Mouse (Mus musculus) layer of hippocampus, adult 9-11 months (tissue): Measurements from ENCODE around the gene Usp53.

ENCODE experiments used
- DNase-seq: peaks from one replicate; pipeline ENCODE4 v3.0.0; 2022

Gene Usp53

DNA sequence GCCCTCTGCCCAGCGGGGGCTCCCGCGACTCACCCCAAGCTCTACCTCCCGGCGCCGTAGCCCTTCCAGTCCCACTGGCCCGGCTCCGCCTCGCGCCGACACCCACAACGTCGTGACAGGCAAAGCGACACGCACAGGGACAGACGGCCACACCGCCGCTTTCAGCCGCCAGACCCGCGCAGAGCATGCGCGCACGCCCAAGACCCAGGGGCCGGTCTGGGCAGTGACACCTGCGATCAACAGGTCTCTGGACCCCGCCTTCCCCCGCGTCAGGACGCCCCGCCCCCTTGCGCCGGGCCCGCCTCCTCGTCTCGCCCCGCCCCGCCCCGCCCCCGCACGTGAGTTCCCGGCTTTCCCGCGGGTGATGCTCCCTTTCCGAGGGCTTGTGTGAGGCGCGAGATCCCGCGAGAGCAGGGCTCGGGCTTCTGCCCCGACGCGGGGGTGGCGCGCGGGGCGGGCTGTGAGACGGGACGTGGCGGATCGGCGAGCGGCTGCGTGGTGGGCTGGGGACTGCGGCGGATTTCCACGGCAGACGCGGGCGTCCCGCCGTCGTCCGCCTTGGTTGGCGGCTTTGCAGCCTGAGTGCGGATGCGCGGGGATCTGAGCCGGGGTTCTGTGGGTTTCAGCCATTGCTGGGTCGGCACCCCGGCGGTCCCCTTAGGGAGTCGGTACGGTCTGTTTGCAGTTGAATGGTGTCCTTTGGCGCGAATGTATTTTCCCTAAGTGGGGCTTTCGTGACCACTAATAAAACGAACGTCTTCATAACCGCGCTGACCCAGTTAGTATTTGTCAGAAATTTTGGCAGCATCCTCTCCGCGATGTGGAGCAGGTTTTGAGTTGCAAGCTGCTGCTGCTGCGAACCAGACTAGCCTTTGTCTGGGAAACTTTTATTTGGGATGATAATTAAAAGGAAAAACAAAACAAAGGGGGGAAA lies at the start of gene Usp53:
Gene Usp53 (minus strand): TSS at position 262 of the 934 bp plus-strand sequence.
- DNase-seq, result peak; percentile 96

DNA sequence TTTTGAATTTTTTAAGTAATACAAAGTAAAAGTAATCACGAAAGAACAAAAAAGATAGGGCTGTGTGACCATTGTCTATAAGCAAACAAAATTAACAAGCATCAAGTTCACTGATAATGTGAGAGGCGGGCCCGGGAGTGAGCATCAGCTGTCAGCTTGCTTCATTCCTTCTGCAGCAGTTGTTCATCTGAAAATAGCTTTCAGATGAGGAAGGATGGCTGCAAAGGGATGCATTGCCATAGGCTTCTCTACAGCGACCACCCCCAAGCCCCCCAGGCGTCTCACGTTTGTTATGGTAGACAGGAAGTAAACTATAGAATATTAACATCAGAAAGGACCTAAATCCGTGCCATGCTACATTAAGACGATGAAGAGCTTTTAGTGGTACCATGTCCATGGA lies 49.5 kb upstream of the Usp53 start:
- no peak for DNase-seq

DNA sequence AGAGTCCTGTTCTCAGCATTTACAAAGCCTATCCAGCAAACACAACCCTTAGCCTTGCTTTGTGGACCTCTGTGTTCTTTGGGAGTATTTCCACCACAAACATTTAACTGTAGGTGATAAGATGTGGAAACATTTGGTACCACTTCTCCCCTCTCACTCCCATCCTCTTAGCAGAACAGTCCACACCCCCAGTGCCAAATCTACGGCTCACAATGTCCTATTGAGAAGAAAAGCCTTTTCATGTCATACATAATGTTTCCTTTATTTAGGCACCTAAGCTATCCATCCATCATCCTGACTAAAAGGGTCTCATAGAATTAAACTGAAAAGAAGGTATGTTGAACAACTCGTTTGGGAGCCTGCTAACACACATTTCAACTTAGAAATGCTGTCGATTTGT lies 41.3 kb upstream of the Usp53 start:
- DNase-seq, result no peak

DNA sequence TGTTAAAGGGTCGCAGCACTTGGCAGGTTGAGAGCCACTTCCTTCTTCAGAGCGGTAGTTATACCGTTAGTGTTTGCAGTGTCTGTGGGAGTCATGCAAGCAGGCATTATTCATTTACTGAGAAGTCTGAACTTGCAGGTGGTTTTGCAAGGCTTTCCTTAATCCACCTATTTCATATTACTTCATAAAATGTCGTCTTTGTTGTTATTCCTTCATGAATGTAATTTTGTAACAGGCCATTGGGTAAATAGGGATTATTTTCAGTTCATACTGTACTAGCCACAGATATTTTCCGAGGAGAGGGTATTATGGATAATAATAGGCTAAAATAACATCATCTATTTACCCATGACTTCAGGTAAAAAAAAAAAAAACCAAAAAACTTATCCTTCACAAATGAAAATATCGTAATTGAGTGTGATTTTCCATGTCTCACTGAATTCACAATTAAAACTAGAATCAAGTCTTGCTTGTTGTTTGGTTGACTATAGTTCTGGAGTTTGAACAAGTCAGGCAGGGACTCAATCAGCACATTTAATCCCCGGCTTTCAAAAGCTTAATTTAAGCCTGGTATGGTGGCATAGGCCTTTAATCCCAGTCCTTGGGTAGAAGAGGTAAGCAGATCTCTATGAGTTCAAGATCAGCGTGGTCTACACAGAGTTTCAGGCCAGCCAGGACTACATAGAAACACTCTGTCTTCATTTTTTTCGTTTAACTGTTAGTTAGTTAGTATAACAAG lies 40.4 kb upstream of the Usp53 start:
- DNase-seq, result no peak

DNA sequence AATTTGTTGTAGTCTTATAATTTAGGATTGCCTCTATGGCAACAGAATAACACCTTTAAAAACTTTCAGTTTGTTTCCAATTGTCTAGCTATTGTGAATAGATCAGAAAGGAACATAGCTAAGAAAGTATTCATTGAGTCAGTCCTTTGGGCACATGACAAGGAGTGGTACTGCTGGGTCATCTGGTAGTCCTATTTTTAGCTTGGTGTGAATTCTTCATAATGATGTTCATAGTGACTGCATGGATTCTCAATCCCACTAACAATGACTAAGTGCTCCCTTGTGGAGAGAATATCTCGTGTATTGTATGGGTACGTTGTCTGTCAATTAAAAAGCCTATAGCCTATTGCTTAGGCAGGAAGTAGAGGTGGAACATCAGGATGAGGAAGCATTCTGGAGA lies 34.5 kb upstream of the Usp53 start:
- no peak for DNase-seq

DNA sequence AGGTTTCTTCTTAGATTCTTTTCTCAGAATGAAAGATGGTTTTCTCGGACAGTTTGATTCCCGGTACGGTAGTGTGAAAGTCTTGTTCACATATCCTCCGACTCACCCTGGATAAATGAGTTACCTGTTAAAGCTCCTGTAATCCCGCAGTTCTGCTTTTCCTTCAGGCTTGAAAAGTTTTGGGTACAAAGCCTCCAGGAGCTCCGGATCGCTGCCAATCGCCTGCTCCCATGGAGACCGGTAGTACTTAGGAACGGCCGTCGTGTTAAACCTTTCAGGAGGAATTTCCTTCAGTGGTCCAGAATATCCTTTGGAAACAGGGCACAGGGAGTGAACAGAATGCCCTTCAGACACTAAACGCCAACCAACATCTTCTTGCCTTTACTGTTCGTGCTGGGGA lies 29.2 kb upstream of the Usp53 start:
- no peak for DNase-seq

DNA sequence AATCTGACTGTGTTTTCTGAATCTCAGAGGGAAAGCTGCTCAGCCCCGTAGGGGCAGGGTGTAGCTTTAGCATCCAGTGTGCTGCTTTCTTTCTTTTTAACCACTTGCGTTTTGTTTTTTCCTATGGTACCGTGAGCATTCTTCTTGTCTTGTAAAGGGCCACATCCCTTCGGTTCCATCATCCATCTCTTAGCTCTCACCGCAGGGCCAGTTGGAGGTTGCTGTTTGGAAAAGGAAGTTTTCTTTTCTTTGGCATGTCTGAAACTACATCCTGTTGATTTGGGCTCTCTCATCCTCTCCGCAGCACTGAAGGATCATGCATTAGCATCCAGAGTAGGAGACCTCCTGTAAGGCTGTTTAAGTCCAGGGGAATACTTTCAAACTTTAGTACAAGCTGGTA lies 25.1 kb upstream of the Usp53 start:
- no peak for DNase-seq

DNA sequence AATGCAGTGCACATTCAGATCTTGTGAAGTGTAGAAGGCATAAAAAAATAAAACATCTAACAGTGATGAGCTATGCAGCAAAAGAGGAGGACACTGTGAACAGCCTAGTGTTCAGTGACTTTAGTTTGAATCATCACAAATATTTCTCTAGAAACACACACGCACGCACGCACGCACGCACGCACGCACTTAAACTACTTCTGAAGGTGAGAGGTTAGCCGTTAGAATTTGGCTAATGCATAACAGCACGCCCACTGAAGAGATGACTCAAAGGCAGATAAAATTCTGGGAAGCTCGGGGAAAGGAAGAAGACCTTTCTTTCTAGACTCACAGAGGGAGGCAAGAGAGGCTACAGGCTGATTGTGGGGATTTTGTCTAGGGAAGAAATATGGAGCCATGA lies 23.1 kb upstream of the Usp53 start:
- DNase-seq, result no peak

DNA sequence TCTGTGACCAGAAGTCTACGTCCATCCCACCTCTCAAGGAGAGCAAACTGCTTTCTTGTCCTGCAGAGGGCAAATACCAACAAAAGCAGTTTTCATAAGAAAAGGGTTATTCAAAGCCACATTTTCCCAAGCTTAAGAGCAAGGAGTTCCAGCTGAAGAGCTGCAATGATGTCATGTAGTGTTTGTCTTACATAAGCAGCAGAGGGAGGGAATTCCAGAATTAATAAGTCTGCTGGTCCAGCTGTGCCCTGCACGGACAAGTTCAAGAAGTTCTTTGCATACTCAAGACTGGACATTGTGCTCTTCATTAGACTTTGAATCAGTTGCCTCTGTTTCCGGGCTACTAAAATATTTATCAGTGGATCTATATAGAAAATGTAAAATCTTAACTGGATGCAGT lies 16.7 kb upstream of the Usp53 start:
- DNase-seq, result no peak

DNA sequence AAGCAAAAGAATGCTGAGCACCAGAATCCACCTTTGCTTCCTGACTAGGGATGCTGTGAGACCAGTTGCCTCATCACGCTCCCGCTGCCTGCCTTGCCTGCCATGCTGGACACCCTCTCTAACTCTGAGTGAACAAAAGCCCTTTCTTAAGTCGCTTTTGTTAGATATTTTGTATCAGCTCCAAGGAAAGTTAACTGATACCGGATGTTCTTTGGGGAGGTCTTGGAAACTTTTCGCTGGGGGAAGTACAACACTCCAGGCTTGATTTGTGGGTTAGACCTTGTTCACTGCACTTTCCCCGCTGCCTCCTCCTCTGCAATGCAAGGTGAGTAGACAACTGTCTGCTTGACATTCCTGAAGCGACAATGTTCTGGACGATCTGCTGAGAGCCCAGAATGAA lies 14.2 kb upstream of the Usp53 start:
- DNase-seq, result no peak

DNA sequence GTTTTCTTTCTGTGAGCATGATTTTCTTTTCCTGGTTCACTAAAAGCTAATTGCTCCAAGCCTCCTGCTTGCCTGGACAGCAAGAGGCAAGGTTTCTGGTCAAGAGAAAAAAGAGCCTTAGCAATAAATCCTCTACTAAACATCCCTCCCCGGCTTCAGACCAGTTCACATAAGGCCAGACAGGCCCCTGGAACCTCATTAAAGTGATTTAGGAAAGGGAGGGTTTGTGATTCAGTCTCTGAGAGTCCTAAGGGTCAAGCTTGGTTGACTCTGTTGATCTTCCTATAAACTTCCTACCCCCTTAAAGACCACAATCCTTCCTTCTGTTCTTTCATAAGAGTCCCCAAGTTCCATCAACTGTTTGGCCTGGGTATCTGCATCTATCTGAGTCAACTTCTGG lies 12.7 kb upstream of the Usp53 start:
- DNase-seq, result no peak

DNA sequence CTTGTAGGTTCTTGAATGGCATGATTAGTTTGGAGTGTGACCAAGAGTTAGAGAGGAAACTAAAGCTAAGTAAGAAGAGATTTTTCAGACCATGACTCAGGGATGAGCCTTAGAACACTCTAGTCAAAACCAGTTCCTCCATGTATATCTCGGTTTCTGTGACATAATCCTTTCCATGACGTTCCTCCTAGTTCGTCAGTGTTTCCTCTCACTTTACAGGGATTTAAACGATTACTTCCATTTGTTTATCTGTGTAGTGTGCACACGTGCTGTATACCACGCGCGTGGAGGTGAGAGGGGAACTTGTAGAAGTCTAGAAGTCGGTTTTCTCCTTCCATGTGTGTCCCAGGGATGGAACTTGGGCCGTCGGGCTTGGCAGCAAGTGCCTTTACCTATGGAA lies 2.6 kb upstream of the Usp53 start:
- DNase-seq, result no peak

DNA sequence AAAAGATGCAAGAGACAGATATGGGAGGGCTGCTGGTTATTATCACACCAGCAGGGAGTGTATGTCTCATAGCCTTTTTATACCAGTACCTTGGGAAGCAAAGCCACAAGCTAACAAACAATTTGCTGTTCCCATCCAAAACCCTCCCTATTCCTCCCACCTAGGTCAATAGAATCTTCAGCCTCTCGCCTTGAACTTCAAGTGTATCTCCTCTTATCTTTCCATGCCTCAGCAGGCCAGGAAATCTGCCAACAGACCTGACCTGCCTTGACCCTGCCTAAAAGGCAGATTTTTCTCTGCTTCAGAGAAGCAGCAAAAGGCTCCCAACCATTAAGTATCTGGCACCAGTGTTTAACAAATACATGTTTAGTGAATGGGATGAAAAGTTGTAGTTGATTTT lies 2.1 kb upstream of the Usp53 start:
- DNase-seq, result no peak

DNA sequence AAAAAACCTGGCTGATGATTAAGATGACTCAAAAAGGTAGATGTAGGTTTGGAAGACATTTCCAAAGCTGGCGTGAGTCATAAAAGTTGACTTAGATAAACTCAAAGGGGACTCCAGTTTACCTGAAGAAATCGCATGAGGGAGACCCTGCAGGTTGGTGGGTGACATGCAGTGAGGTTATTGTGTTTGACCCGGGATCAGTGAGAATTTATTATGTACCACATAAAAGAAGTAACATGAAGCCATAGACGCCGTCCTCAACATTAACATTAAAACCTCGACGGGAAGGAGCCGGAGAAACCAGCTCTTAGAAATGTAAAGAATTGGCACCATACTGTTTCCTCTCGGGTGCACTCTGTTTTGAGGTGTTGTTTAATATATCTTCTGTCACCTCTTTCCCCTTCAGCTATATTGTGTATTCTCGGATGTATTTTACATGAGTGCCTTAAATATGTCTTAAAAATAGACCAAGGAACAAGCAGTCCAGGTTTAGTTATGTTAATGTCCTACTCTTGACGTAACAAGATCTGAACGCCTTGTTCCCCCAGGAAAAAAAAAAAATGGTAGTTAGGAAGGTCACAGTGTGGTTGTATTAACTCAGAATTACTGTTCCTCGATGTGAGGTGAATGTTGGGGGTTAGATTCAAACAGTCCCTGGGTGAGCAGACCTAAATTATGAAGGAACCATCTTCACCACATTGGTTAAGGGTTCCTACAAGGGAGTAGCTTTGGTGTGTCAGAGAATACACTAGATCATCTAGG lies 1.1 kb upstream of the Usp53 start:
- no peak for DNase-seq

DNA sequence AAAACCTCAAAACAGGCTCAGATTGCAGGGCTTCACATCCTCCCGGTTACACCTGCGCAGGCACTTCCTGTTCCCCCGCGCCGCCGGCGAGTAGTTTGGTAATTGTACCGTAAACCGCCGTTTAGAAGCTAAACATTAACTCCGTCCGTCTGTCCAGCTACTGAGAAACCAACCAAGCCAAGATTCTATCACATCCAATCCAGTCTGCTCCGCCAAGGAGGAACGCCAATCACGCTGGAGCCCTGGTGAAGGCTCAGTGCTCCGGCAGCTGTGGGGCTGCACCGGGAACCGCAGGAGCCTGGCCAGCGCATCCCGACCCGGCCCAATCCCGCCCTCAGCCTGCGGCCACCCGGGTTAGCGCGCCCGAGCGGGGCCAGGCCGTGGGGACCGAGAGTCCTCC lies 461 bp downstream of the Usp53 start:
- DNase-seq, result no peak

DNA sequence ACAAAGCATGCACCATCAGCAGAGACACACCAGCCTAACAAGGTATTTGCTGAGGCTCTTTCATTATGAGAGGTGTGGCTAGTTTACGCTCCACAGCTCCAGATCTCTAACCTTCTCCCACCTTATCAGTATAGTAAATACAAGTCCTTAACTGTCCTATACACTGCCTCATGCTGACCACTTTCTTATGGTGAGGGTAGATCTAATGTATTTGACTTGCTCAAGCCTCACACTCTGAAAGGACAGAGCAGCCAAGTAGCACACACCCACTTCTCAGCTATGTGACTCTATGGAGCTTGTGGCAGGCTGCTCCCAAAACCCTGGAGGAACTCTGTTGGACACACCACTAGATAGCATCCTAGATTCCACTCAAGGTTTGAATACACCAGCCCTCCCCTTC lies 8.3 kb downstream of the Usp53 start:
- no peak for DNase-seq

DNA sequence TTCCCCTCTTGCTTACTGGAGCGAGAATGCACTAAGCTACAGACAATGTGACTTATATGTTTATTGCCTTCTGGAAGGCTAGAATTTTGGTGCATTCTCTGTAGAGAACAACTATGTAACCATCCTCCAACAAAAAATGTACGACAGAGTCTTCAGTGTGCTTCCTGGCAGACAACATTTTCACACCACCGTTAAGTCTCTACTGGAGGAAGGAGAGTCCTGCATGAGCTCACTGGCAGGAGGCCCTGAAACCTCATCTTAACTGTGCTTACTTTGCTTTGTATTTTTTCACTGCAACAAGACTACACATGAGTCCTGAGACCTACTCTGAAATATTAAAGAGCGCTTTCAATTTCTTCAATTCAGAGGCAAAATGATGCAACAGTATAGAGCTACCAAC lies 8.9 kb downstream of the Usp53 start:
- no peak for DNase-seq

DNA sequence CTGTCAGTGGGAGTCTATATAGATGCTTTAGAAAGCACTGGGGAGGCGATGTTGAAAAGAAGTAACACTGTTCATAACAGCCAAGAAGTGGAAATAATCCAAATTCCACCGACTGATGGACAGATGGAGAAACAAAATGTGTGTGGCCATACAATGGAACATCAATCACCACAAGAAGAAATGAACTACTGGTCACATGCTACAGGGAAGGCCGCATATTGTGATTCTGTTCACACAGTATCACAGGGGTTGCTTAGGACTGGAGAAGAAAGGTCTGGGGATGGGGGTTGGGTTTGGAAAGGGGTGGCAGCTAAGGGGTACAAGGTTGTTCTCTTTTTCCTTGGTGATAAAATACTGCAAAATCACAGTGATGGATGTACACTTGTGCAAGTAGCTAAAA lies 9.5 kb downstream of the Usp53 start:
- no peak for DNase-seq

DNA sequence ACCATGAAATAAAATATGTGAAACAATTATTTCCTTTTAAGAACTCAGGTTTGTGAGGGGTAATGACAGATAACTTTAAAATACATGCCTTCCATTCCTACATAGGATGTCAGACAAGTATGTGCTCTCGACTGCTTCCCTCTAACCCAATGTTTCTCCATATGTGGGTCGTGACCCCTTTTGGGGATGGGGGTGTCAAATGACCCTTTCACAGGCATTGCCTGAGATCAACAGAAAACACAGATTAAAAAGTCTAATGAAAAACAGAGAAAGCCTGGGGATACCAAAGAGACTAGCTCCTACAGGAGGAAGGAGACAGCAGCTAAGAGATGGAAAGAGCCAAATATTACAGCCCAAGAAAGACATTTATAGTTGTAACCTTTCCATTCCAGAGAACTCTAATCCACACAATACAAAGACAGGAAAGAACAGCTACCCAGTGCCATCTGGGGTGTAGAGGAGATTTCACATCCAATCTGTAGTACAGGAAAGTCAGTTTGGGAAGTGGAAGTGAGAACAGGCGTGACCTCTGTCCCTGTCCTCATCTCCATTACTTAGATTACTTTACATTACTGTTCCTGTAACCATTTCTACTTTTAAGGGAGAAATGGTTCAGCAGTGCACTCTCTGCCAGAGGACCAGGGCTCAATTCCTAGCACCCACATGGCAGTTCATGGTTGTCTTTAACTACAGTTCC lies 12.0 kb downstream of the Usp53 start:
- no peak for DNase-seq

DNA sequence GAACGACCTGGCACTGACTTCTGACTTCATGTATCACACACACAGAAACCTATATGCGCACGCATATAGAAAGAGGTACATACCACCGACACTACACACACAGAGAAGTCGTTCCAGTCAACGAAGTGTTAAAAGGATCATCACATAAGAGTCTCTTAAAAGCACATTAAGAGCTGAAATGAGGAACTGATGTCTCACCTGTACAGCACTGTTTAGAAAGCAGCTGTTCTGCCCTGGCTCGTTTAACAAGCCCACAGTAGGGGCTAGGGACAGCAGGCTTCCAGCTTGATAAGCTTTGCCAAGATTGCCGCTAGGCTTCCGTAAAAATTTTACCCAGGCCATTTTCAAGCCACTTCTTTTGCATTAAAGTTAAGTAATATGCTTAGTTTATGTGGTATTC lies 15.9 kb downstream of the Usp53 start:
- DNase-seq, result no peak

DNA sequence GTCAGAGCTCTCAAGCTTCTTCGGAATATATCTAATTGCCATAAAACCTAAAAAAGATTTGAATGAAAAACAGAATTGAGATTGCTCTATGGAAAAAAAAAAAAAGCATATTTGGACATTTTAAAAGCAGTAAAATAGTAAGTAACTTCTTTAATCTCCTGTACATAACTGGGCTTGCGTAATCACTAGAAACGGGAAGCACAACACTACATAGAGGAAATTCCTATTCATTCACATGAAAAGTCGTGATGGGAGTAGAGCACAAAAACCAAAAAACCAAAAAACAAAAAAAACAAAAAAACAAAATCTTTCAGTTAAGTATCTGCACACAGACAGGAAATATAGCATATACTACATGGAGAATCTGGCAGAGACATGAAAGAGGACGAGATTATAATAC lies 20.0 kb downstream of the Usp53 start:
- DNase-seq, result no peak

DNA sequence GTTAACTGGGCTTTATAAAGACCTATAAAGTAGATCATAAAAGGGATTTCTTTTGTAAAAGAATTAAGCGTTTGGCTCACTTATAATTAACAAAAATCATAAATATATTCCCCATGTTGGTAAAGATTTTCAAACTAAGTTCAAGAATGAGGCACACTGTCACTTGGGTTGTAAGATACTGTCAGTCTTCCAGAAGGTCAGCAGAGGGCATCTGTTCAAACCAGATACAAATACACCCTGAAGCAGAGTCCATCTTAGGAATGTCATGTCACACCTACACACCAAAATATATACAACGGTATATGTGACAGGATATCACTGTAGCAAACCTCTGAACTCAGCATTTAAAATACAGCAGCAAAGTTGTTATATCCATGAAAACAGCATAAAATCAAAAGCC lies 34.2 kb downstream of the Usp53 start:
- no peak for DNase-seq

DNA sequence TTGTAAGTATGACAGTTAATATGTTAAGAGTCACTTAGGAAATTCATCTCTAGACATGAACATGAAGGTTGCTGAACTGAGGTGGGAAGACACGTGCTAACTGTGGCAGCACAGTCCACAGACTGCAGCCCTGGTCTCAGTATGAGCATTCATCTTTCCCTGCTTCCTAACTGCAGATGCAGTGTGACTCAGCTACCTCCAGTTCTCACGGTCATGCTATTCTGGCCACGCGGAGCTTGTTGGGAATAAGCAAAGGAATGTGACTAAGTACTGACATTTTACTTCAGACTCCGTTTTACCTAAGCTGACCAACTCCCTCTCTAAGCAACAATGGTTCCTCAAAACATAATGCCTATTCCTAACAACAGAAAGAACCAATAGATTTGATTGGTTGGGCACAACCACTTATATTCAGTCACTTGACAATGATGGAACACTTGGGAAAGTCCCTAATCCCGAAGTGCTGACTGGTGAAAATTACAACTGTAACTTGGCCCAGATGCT lies 40.9 kb downstream of the Usp53 start:
- no peak for DNase-seq
